Mouse (Mus musculus) right cerebral cortex, postnatal 10 days (tissue): ENCODE measurements around the gene Nmnat1.
"Not testable (repeated sequence)": the region's sequence is repeated elsewhere in the genome, so short reads cannot be mapped to it uniquely, and the experiment has no call there.

Experiments
- DNase-seq, 2 experiments: peaks; one replicate each; pipeline ENCODE4 v3.0.0; 2021; ENCODE audit warnings: low spot score in 2 of 2

The Nmnat1 gene

DNA sequence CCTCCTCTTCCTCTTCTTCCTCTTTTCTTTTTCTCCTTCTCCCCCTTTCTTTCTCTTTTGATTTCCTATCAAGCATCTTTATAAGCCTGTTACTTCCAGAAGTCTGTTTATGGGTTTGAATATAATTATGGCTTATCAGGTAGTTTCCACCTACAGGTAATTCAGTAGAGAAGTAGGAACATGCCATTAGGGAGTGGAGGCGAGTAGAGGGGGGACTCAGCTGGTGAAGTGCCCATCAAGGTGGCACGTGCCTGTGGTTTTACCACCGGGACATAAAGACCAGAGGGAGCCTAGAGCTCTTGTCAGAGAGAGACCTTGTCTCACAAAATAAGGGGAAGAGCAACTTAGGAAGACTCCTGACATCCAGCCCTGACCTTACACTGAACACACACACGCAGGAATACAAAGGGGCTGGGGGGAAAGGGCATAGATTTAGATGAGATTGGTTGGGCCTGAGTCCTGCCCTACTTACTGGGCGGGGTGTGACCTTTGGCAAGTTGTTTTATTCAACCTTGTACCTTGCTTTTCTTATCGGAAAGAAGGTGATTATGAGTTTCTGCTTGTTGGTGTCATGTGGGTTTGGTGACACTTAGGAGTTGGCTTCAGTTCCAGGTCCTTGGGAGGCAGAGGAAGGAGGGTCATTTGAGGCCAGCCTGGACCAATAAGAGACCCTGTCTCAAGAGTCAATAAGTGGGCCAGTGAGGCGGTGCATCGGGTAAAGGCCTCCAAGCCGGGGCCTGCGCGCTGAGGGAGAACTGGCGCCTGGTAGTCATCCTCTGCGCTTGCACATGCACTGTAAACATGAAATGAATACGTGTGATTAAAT, 4.6 kb upstream of the Nmnat1 start:
- no peak for DNase-seq

DNA sequence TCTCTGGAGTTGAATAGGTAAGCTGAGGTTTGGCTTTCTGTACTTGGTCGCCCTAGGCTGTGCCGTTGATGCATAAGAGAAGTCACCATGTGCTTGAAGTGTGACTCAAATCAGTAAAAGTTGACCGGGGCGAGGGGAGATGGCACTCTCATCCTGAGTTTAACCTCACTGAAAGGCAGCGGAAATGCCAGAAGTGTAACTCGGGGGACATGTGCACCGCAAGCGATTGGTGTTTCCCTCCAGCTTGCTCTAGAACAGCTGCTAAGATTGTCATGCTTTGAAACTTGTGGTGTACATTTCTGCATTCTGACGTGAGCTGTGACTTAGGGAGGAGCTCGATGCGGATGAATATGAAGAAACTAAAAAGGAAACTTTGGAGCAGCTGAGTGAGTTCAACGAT, 2.7 kb upstream of the Nmnat1 start:
- DNase-seq = no peak

DNA sequence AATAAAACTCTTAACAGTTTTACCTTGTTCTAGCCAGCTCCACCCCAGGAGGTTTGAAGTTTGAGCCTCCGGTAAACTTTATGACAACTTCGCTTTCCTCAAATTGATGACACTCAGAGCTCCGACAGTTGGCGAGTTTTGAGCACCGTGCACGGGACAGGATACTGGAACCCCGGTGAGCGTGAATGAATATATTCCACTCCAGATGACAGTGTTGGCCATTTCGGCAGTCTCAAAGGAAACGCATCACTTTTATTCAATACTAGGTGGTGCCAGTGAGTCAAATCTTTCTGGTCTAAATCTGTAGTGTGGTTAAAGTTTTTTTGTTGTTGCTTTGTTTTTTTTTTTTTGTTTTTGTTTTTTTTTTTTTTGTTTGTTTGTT, 814 bp upstream of the Nmnat1 start:
- DNase-seq = peak in 1 of 2 experiments; percentile 49

DNA sequence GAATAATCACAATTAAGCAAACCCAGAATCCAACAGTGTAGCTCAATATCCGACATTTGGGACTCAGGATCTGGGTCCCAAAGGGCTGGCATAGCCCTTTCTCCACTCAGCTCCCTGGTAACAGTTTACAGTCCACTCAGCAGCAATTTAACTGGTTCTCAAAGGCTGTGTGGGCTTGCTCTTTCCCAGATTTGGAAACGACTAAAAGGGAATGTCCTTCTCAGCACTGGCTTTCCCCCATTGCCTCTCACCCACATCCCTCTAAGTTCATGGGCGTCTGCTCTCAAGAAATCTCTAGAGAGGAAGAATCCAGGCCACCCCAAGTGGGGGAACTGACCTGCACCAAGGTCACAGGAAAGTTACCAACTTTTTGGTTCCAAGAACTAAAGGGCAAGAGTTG, 436 bp downstream of the Nmnat1 start:
- no peak for DNase-seq

DNA sequence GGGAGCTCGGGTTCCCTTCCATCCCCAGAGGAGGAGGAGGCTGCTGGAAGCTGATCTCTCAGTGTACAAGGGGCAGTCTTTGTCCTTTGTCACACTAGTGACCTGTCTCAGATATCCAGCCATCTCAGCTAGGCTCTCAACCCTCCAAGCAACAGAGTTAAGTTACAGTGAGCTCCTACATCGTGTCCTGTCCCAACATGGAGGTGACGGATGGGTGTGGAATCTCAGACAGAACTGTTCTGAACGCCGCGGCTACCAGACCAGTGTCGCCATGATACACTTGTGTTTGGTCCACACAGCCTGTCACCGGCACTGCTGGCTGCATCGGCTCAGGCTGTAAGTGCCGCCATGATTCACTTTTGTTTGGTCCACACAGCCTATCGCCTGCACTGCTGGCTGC, 7.9 kb downstream of the Nmnat1 start, which contains the start of gene Tmem274:
Gene Tmem274, plus strand, starts transcription at position 301 of the 400 bp plus-strand sequence.
- DNase-seq = no peak

DNA sequence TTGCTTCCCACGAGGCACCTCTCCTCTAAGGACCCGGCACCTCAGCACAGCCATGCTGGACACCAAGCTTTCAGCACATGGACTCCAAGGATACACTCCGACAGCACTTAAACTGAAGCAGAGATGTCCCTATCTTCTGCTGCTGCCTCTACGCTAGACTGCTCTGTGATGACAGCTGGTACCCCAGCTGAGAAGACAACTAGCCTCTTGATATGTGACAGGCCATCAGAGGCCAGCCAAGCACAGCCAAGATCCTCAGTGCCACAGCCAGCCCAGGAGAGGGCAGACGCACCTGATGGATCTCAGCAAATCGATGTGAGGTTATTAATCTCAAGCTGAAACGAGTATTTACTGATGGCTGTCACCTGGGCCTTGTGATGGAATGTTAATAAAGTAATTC, 9.9 kb downstream of the Nmnat1 start:
- DNase-seq = no peak

DNA sequence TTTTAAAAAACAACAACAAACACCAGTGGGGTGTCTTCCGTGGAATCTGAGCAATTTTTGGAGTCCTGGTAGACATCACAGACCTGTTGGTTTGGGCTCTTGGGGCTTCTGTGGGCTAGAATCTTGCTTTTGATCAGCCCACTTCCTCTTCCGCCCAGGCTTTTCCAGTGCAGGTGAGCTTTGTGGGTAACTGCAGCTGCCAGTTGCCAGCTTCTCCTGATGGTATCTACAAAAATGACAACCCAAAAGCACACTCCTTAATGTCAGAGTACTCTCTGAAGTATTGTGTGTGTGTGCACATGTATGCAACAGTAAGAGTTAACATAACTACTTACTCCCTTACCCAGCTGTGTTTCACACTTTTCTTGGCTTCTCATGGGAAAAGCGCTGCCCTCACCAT, 15.4 kb downstream of the Nmnat1 start:
- no peak for DNase-seq

DNA sequence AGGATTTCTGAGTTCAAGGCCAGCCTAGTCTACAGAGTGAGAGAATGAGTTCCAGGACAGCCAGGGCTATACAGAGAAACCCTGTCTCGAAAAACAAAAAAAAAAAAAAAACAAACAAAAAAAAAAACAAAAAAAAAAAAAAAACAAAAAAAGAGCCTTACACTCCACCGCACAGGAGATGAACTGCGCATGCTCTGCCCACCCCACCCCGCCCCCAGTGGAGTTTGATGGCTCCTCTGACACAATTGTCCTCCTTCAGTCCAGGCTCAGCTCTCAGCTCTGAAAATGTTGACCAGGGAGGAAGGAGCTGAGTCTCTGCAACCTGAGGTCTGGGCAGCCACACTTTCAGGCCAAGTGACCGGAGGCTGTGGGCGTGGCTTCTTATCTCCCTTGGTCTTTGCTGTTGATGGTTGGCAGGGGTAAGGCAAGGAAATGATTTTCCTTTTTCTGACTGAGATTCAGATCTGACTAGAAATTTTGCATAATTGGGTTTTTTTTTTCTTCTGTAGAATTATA, 21.5 kb downstream of the Nmnat1 start:
- no peak for DNase-seq

DNA sequence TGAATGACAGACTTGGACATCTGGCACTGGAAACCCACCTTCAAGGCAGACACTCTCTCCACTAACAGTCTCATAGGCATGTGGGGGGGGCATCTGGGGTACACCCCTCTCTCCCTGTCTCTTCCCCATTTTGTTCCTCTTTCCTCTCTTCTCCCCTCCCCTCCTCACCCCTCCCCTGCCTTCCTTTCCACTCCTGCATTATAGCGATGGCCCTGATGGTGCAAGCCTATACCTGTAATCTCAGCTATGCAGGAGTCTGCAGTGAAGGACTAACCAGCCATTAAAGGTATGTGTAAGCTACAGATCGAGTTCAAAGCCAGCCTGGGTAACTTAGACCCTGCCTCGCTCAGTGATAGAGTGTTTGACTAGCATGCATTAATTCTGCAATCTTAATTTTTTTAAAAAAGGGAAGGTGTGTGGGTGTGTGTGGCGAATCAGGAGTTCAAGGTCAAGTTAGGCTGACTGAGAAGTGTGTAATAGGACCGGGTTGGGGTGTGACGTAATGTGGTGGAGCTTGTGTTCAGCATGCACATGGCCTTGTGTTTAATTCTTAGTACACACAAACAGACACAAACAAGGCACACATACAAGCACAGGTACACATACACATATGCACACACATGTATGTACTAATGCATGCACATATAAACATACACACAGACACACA, 22.6 kb downstream of the Nmnat1 start:
- DNase-seq = no peak

DNA sequence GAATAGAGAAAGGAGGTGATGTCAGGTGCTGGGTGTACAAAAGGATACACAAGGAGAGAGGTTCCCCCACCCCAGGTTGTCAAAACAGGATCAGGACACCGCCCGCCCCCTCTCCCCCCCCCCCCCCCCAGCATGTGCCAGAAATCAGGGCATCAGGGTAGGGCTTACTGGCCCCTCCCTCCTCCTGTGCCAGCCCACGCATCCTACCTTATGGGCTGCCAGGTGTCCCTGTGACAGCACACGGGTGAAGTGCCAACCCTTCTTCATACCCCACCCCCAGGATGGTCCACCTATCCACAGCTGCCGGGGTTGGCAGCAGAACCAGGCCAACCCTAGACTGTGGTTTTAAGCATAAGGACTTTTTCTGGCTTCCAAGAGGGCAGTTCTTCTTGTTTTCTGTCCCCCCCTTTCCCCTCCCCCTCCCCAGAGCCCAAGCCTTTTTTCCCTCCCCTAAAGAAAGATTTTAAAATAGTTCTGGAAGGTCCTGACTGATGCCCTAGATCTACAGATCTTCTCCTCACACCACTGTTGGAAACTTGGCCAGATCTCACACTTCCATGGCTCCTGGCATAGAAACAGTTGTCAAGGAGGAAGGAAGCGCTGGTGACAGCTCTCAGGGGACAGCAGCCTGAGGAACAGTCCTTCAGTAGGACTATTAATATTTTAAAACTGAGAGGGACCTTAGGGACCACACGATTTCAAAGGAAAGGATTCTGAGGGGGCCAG, 23.3 kb downstream of the Nmnat1 start:
- no peak for DNase-seq

DNA sequence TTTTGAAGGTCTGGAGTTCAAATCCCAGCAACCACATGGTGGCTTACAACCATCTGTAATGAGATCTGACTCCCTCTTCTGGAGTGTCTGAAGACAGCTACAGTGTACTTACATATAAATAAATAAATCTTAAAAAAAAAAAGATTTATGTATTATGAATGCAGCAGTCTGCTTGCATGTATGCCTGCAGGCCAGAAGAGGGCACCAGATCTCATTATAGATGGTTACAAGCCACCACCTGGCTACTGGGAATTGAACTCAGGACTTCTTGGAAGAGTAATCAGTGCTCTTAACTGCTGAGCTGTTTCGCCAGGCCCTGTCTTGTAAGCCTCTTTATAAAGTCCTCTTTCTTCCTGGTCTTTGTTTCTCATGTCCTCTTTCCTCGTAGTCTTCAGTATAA, 24.5 kb downstream of the Nmnat1 start:
- not testable (repeated sequence) for DNase-seq

DNA sequence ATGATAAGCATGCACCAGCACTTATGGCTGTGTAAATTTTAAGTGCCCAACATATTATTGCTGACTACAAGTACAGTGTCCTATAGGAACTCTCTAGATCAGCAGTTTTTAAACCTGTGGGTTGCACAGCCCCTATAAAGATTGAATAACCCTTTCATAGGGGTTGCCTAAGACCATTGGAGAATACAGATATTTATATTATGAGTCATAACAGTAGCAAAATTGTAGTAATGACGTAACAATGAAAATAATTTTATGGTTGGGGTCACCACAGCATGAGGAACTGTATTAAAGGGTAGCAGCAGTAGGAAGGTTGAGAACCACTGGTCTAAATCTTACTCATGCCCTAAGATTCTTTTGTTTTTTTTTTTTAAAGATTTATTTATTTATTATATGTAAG, 25.6 kb downstream of the Nmnat1 start:
- DNase-seq = no peak

DNA sequence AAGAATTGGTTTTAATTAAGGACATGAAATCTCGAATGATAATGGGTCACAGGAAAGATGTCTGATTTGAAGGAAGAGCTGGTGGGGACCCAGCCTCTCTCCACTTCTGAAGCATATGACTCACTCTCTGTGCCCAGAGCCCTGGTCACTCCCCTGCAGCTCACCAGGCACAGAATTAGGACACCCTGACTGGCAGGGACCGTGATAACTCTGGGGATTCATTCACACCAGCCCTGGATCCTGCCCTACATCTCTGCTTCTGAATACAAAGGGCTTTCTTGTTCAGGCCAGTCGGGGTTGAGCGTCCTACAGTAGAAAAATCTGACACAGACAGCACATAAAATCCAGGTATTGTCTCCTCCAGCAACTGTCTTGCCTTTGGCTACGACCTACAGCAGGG, 26.5 kb downstream of the Nmnat1 start:
- no peak for DNase-seq

DNA sequence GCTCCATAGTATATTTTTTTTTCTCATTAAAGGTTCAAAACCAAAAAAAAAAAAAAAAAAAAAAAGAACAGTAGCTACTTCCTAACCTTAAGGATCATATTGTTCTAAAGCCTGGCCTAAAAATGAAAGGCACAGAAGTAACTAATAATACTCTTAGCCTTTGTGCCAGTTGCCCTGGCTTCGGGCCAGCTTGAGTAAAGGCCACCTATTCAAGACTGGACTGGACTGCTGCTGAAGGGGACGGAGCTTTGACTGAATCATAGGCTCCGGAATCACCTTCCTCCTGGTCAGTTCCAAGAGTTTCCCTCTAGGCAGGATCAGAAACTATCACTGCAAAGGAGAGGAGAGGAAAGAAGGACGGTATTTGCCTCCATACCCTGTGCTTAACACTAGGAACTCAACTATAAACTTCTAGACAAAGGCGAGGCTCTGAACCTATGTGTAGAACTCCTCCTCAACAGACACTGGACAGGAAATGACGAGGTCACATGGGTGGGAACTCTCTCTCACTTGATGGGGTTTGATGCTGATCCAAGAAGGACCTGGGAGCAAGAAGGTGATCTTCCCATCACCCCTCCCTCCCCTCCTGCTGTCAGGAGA, 27.1 kb downstream of the Nmnat1 start:
- no peak for DNase-seq

DNA sequence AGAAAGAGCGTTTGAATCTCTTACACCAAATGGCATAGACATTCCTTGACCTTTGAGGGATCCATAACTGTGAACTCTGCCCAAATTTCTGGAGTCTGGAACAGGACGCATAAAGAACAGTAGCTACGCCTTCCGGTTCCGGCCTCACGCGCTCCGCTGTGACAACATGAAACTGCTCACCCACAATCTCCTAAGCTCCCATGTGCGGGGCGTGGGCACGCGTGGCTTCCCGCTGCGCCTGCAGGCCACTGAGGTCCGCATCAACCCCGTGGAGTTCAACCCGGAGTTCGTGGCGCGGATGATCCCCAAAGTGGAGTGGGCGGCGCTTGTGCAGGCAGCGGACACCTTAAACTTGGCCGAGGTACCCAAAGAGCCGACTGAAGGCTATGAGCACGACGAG, 27.8 kb downstream of the Nmnat1 start:
- DNase-seq = not testable (repeated sequence)

DNA sequence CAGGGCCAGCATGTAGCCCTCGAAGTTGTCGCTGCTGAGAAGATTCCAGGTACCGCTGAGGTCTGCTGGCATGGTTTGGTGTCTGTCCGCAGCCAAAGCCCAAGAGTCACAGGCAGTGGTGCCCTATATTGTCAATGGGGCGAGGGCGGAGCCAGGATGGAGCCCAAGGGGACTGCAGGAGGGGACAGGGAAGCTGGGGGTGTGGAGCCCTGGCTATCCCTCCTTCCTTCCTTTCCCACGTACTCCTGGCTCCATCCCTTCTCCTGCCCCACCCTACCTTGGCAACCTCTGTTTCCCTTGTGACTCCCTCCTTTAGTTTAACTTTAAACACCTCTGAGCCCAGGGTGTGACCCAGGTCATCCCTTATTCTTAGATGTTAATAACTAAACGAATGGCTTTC, 30.1 kb downstream of the Nmnat1 start, which contains the start of gene Rbp7:
Gene Rbp7, minus strand, starts transcription at position 100 of the 400 bp plus-strand sequence.
- no peak for DNase-seq

DNA sequence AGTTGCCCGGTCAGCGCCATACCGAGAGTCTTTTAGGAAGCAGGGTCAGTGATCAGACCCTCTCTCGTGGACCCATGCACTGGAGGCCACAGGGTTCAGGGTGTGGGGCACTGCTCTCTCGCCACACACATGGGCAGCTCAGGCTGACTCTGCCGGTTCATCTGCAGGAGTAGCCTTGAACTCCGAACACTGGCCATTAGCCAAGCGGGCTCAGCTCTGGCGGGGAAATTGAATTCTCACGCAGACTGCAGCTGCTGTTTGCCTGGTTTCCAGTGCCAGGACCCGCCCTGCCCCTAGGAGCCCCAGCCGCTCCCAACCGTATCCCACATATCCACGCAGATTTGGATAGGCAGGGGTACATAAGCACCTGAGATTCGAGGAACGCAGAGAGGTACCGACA, 30.7 kb downstream of the Nmnat1 start:
- no peak for DNase-seq

DNA sequence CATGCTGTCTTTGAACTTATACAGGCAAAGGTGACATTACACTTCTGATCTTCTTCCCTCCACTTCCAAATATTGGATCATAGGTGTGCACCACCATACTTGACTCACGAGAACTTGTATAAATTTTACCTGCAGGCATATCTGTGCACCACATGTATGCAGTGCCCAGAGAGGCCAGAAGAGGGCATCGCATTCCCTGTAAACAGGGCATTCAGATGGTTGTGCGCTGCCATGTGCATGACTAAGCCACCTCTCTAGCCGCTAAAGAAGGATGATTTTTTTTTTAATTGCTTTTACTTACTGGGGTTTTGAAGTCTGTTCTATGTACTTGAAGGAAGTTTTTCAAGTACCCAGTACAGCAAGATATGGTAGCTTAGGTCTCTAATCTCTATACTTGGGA, 31.3 kb downstream of the Nmnat1 start:
- DNase-seq = peak in 1 of 2 experiments; percentile 28

DNA sequence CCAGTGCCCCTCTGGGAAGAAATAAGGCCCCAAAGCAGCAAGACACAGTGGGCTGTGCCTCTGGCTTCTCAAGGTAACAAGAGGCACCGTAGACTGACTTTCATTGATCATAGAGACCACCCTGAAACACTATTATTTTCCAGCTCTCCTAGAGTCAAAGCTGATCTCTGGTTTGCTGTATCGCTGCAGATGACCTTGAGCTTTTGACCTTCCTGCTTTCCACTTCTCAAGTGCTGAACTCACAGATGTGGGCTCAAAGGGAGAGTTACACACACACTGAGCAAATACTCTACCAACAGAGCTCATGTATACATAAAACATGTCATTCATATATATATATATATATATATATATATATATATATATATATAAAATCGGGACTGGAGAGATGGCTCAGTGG, 34.4 kb downstream of the Nmnat1 start:
- DNase-seq = no peak

DNA sequence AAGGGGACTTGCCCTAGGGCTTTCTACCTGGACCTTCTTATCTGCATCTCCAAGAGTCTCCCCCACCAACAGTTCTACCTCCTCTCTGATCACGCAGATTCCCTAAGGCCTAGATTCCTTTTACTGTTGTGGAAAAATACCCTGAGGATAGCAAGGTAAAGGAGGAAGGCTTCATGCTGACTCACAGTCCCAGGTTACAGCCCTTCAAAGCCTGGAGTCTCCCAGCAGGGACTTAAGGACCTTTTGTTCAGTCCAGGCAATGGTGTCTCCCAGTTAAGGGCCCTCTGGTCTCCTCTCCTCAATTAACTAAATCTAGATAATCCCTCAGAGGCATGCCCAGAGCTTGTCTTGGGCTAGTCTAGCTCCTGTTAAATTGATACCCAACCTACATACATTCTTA, 38.7 kb downstream of the Nmnat1 start:
- no peak for DNase-seq

DNA sequence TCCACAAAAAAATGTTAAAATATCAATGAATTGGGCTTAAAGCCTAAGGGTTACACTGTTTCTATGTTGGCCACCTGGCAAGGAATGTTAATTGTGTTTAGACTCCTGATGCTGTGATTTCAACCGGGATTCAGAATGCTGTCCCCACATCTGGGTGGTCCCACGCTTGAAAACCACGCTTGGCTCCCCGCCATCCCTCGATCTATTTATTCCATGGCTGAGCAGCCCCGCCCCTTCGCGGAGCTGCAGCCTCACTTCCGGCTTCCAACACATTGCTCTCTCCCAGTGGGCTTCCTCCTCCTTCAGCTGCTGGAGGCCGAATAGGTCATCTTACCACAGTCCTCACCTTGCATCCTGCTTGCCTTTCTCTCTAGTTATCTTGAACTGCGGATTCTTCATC, 39.1 kb downstream of the Nmnat1 start:
- DNase-seq = peak; percentile 73 to 76
